Mouse (Mus musculus) intestine, embryonic 16.5 days (tissue): Measurements from ENCODE around the gene Ntrk3. TPM values are rescaled to one million over a fixed set of nuclear protein-coding genes. Genes with fewer than 3 reads are reported as not detected.

Experiments used
- ATAC-seq: fragments of 200-750 bp; cut with Nextera tagmentation; 2 replicates; pipeline ENCODE4 v1.8.0; 2017; ENCODE audit warnings: moderate TSS enrichment, moderate library complexity
- H3K27ac ChIP-seq: fragments of 300-500 bp; sonication (generic); 2 replicates; pipeline ENCODE4 v1.5.1; 2014; ENCODE audit warnings: mild to moderate bottlenecking, low read length
- H3K27me3 ChIP-seq: fragments of 300-500 bp; sonication (generic); replicated peaks from 2 replicates; pipeline ENCODE4 v1.6.1; 2014; ENCODE audit warnings: low read length, control low read depth, mixed read lengths; ENCODE audit not compliant: control insufficient read depth, insufficient read depth
- H3K36me3 ChIP-seq: fragments of 300-500 bp; sonication (generic); 2 replicates; pipeline ENCODE4 v1.6.1; 2014; ENCODE audit warnings: low read length, control low read depth; ENCODE audit not compliant: control insufficient read depth, insufficient read depth
- H3K4me1 ChIP-seq: fragments of 300-500 bp; sonication (generic); 2 replicates; pipeline ENCODE4 v1.6.1; 2014; ENCODE audit warnings: low read length, control low read depth, mixed read lengths; ENCODE audit not compliant: control insufficient read depth, insufficient read depth
- H3K4me2 ChIP-seq: fragments of 300-500 bp; sonication (generic); 2 replicates; pipeline ENCODE4 v1.6.1; 2014; ENCODE audit warnings: low read depth, low read length, control low read depth
- H3K4me3 ChIP-seq: fragments of 300-500 bp; sonication (generic); 2 replicates; pipeline ENCODE4 v1.5.1; 2014; ENCODE audit warnings: mild to moderate bottlenecking, low read length
- H3K9ac ChIP-seq: fragments of 300-500 bp; sonication (generic); 2 replicates; pipeline ENCODE4 v1.6.1; 2014; ENCODE audit warnings: low read depth, low read length
- H3K9me3 ChIP-seq: fragments of 300-500 bp; sonication (generic); 2 replicates; pipeline ENCODE4 v1.6.1; 2016; ENCODE audit warnings: low read length, control low read depth; ENCODE audit not compliant: control insufficient read depth
- WGBS: fragments of 180-500 bp; shearing (Covaris S2); extraction: QIAGEN DNeasy Blood & Tissue Kit; methylation state at CpG from one replicate; pipeline ENCODE4 v1.1.7; 2014; 5-methylcytosine and 5-hydroxymethylcytosine counted together
- polyA plus RNA-seq: library from polyadenylated mRNA; unstranded; fragments of >200 nt; fragmentation: Nextera tagmentation; extraction: Ambion mirVana; gene quantifications from 2 replicates; pipeline ENCODE4 v1.2.1, GENCODE M21; 2015

The Ntrk3 gene
- polyA plus RNA-seq, 1 experiment from 2014 or later = 2.1 TPM

DNA sequence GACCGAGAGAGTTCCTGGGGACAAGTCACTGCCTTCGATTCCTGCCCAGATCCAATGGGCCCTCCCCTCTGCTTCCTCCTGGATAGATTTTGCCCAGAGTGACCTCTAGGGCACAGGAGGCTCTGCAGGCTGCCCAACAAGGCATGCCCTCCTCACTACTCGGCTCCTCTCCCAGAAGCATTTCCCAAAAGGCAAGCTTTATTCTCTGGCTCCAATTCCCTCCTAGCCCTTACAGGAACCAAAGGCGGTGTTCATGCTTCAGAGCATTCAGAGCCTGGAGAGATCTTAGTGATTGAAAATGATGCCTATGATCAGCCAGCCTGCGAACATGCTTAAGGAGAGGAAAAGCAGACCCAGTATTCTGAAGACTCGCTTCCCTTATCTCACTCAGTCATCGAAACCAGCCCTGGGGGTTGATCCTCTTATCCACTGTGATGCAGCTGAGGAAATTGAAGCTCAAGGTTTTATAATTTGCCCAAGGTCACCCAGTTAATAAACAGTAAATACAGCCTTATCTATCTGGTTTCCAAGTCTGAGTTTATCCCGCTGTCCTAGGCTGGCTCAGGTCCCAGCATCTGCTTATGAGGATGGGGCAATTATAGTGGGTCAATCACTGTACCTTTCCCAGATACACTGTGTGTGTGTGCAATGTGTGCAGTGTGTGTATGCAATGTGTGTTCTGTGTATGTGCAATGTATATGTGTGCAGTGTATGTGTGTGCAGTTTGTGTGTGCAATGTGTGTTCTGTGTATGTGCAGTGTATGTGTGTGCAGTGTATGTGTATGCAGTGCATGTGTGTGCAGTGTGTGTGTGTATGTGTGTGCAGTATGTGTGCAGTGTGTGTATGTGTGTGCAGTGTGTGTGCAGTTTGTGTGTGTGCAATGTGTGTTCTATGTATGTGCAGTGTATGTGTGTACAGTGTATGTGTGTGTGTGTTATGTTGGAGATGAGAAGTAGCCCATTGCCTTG is 376.2 kb downstream of the Ntrk3 start:
- WGBS = 59% methylated on average over 8 of the region's 8 CpGs
- Histone ChIP-seq H3K9me3 (no peaks in the 10 kb centered on the region), H3K9ac (no peak overlapping the region), H3K4me3 (no peak overlapping the region), H3K36me3 (no peaks in the 10 kb centered on the region), H3K4me1 (no peaks in the 10 kb centered on the region), H3K27ac (no peak overlapping the region), H3K4me2 (no peak overlapping the region), H3K27me3 (no peaks in the 10 kb centered on the region)
- ATAC-seq = no peak

DNA sequence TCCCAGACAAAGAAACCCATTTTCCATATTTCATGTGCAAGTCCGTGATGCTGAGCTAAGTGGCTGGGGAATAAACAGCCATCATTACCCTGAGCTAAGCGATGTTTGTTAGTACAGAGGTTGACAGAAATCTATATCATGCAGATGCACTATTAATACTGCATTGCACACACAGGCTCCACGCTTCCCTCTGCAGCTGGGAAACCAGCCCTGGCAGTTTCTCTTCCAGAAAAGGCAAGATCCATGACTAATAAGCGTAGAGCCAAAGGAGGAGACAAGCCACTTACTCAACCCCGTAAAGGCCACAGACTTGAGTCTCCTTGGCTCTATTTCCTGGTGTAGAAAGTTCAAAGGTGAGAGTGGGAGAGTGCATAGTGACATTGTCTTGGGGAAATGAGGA is 390.3 kb downstream of the Ntrk3 start:
- H3K4me2 ChIP-seq = no peak overlapping the region
- no peaks in the 10 kb centered on the region for H3K27me3 ChIP-seq
- H3K27ac ChIP-seq = no peak overlapping the region
- H3K4me1 ChIP-seq = no peaks in the 10 kb centered on the region
- no peaks in the 10 kb centered on the region for H3K9me3 ChIP-seq
- ATAC-seq = no peak
- 63% methylated on average over 5 of the region's 5 CpGs for WGBS
- H3K9ac ChIP-seq = no peak overlapping the region
- no peaks in the 10 kb centered on the region for H3K36me3 ChIP-seq
- no peak overlapping the region for H3K4me3 ChIP-seq

DNA sequence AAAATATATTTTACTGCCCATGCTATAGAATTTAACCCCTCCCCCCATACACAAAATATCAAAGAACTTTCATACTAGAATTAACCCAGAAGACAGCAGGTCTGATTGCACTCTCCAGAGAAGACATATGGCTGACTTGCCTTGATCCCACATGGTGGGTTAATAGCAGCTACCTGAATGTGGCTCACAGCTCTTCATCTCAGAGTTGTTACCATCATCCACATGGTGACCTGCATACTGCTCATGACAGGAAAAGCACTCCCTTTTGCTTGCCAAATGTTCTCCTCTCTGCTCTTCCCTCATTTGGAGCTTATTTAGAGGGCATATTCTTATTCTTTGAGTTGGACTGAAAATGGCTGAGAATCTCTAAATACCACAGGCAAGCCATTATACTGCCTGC is 404.4 kb downstream of the Ntrk3 start:
- Histone ChIP-seq H3K9ac (no peak overlapping the region), H3K4me3 (no peak overlapping the region)

DNA sequence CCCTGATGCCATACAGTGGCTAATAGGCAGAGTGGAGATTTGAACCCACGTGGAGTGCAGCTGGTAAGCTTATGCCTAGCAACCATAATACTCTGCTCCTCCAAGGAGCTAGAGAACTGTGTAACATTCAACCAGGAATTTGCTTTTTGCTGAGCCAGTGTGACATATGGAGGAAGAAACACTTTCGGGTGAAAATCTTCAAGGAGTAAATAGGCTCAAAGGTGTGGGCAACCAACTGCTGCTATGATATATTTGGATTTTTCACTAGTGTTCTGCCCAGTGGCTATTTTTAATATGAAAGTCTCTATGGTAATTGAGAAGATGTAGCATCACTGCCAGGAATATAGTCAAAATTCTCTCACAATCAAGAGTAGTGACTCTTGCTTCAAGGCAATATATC is 409.5 kb downstream of the Ntrk3 start:
- no peak overlapping the region for H3K9ac ChIP-seq
- WGBS = 76% methylated on average over 2 of the region's 2 CpGs
- no peak overlapping the region for H3K27ac ChIP-seq

More for the DNA sequence above, 404.4 kb downstream of the Ntrk3 start:
- Histone ChIP-seq H3K4me2 (no peak overlapping the region), H3K27me3 (no peaks in the 10 kb centered on the region), H3K4me1 (no peaks in the 10 kb centered on the region), H3K27ac (no peak overlapping the region), H3K9me3 (no peaks in the 10 kb centered on the region), H3K36me3 (no peaks in the 10 kb centered on the region)
- no peak for ATAC-seq

DNA sequence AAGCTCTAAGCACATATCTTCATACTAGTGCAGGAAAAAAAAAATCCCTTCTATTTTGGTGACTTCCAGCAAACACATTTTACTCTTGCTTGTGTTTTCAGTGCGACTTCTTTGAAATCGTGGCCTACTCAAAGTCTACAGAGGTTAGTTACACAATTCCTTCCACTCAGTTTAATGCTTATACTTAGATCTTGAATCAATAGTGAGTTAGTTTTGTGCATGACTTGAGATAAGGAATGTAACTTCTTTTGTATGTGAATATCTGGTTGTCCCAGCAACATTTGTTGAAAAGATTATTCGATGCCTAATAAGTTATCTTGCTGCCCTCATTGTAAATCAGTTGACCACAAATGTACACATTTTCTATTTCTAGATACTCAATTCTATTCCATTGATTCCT is 411.6 kb downstream of the Ntrk3 start:
- H3K4me3 ChIP-seq = no peak overlapping the region
- no peaks in the 10 kb centered on the region for H3K9me3 ChIP-seq
- no peaks in the 10 kb centered on the region for H3K36me3 ChIP-seq
- H3K27me3 ChIP-seq = no peaks in the 10 kb centered on the region
- H3K9ac ChIP-seq = no peak overlapping the region
- 83% methylated on average over 3 of the region's 3 CpGs for WGBS
- no peak overlapping the region for H3K27ac ChIP-seq
- H3K4me2 ChIP-seq = no peak overlapping the region
- ATAC-seq = no peak
- no peaks in the 10 kb centered on the region for H3K4me1 ChIP-seq

More for the DNA sequence above, 409.5 kb downstream of the Ntrk3 start:
- Histone ChIP-seq H3K27me3 (no peaks in the 10 kb centered on the region), H3K4me3 (no peak overlapping the region), H3K36me3 (no peaks in the 10 kb centered on the region), H3K4me1 (no peaks in the 10 kb centered on the region), H3K4me2 (no peak overlapping the region), H3K9me3 (no peaks in the 10 kb centered on the region)
- no peak for ATAC-seq

DNA sequence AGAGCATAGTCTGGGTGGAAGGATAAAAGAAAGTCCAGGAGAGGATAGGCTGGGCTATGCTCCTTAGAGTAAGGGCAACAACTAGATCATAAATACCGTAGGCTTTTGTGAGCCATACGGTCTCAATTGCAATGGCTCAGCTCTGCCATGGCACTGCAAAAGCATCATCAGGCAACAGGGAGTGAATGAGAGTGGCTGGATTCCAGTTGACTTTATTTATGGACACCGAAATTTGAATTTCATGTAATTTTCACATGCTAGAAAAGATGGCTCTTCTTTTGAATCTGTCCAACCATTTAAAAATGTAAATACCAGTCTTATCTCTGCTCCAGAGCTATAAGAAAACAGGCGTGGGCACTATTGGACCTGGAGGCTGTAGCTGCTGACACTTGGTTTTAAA is 419.2 kb downstream of the Ntrk3 start:
- Histone ChIP-seq H3K27ac (no peak overlapping the region), H3K4me3 (no peak overlapping the region), H3K27me3 (no peaks in the 10 kb centered on the region), H3K9me3 (no peaks in the 10 kb centered on the region), H3K9ac (no peak overlapping the region), H3K36me3 (no peaks in the 10 kb centered on the region), H3K4me2 (no peak overlapping the region), H3K4me1 (no peaks in the 10 kb centered on the region)
- no peak for ATAC-seq
- WGBS = 82% methylated on average over 4 of the region's 4 CpGs

DNA sequence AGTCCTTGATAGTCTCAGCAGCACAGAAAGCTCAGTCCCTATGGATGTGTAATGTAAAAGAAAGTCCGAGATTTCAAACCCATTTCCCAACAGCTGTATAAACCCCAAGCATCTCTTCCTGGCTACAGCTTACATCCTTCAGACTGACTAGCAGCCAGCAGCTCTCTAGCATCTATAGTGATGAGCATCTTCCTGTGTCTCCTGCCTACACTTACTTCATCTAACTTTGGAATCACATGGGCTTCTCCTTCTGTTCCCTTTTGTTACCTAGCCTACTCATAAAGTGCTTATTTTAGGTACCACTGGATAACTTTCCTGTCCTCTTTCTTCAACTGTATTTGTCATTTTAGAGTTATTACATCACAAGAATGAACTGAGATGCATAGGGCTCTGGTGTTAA is 432.0 kb downstream of the Ntrk3 start:
- WGBS = 75% methylated on average over 1 of the region's 1 CpGs
- H3K36me3 ChIP-seq = no peaks in the 10 kb centered on the region
- no peak overlapping the region for H3K27ac ChIP-seq

DNA sequence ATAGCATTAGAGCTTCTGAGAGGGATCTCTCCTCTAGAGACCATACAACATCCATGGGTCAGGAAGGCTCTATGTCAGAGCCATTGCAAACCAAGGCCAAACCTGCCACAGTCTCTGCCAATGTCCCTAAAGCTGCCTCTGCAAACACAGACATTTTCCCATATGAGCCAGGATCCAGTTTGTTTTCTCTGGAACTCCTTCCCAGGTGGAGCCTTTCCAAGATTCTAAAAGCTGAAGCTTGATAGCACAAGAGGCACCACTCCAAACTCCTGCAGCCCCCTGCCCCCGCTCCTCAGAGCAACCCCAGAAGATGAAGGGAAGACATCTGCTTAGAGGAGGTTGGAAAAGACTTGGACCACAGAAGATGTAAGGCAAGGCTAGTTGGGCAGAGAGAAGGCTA is 432.8 kb downstream of the Ntrk3 start:
- Histone ChIP-seq H3K36me3 (no peaks in the 10 kb centered on the region), H3K27me3 (no peaks in the 10 kb centered on the region), H3K9ac (no peak overlapping the region), H3K27ac (no peak overlapping the region), H3K9me3 (no peaks in the 10 kb centered on the region), H3K4me3 (no peak overlapping the region), H3K4me1 (no peaks in the 10 kb centered on the region), H3K4me2 (no peak overlapping the region)
- WGBS = 96% methylated on average over 1 of the region's 1 CpGs
- ATAC-seq = no peak

More for the DNA sequence above, 432.0 kb downstream of the Ntrk3 start:
- H3K27me3 ChIP-seq = no peaks in the 10 kb centered on the region
- ATAC-seq = no peak
- H3K4me2 ChIP-seq = no peak overlapping the region
- no peaks in the 10 kb centered on the region for H3K4me1 ChIP-seq
- H3K9me3 ChIP-seq = no peaks in the 10 kb centered on the region
- H3K9ac ChIP-seq = no peak overlapping the region
- no peak overlapping the region for H3K4me3 ChIP-seq

DNA sequence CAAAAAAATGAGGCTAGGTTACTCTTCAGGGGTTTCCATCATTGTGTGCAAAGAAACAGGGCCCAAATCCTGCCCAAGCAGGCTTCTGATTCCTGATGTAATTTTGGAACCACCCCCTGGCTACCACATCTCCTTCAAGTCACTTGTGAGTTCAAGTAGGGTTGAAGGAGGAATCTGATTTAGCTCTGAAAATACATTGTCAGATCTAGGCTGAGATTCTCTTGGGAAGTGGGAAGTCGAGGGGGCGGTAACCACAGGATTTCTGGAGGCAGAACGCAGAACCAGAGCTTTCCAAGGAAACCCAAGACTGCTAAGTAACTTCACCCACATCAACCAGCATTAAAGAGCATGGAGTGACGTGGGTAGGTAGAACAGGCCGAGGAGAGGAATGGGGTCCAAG is 440.5 kb downstream of the Ntrk3 start:
- no peaks in the 10 kb centered on the region for H3K4me1 ChIP-seq
- ATAC-seq = no peak
- no peaks in the 10 kb centered on the region for H3K36me3 ChIP-seq
- no peak overlapping the region for H3K4me3 ChIP-seq
- WGBS = 87% methylated on average over 5 of the region's 5 CpGs
- H3K27me3 ChIP-seq = no peaks in the 10 kb centered on the region
- no peak overlapping the region for H3K9ac ChIP-seq
- no peak overlapping the region for H3K4me2 ChIP-seq
- H3K9me3 ChIP-seq = no peaks in the 10 kb centered on the region
- no peak overlapping the region for H3K27ac ChIP-seq

DNA sequence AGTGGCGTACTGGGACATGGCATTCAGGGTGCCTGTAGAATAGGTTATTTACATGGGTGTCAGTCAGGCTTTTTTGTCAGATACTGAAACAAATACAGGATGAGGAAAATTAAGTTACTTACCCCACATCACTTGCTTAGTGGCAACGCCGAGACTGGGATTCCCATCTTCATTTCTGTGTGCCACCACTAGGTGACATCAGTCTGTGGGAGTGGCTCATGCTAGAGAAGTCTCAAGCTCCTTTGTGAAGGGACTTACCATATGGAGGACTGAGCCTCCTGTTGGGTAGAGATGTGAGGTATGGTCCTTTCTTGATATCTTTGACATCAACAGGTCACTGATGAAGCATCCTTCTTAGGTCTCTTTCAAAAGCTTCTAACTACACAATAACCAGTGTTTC is 443.5 kb downstream of the Ntrk3 start:
- 75% methylated on average over 3 of the region's 3 CpGs for WGBS
- H3K4me3 ChIP-seq = no peak overlapping the region
- no peaks in the 10 kb centered on the region for H3K4me1 ChIP-seq
- no peaks in the 10 kb centered on the region for H3K9me3 ChIP-seq
- no peaks in the 10 kb centered on the region for H3K36me3 ChIP-seq
- H3K9ac ChIP-seq = no peak overlapping the region
- H3K27me3 ChIP-seq = no peaks in the 10 kb centered on the region
- ATAC-seq = no peak
- no peak overlapping the region for H3K4me2 ChIP-seq
- no peak overlapping the region for H3K27ac ChIP-seq
